Mouse (Mus musculus) testis, postnatal 10 days (tissue): ENCODE measurements around the gene Lemd1.

Source experiments
- DNase-seq: peaks from one replicate; pipeline ENCODE4 v3.0.0; 2021; ENCODE audit warnings: low spot score

Gene Lemd1

DNA sequence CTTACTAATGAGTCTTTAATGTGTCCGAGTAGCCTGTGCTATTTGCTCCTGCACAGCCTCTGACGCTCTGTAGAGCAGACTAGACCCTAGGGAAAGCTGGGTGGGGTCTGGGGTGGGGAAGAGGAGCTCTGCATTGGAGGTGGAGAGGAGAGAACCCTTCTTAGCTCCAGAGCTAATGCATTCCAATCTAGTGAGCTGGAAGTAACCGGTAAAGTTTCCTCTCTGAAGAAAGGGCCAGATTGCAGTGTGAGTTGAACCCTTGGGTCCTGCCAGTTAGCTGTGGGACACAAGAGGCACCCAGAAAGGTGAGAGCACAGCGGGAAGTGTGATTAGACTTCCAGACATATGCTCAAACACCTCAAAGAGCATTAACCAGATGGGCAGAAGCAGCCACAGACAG lies 100.5 kb downstream of the Lemd1 start:
- DNase-seq: no peak

DNA sequence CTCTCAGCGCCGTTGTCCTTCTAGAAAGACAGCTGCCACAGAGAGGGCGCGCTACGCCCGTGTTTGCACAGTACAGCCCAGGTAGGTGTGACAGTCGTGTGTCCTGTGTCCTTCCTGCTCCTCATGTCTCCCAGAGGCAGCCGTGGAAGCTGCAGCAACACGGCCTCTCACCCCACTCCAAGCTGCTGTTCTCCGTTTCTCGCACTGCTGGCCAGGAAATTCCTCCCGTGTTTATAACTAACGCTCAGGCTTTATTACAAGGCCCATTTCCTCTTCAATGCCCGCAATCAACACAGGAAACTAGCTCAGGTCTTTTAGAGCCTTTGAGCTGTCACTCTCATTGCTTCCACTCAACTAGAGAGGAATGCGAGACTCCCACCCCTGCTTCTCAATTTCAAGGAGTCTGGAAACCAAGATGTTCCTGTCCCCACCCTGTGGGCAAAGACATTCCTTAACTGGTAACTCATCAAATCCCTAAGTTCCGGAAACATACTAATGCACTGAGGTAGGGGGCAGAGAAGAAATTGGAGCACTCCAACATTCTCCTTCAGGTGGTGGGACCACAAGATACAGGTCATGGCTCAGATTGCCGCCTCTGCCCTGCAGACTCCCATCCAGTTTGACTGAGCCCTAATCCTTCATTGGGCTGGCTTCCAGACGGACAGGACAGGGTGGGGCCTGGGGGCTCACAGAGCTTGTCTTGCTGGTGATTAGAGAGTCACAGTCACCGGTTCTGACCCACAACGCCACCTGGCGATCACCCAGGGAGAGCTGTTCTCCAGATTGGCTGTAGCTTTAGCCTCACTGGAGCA lies 101.3 kb downstream of the Lemd1 start:
- DNase-seq: no peak

DNA sequence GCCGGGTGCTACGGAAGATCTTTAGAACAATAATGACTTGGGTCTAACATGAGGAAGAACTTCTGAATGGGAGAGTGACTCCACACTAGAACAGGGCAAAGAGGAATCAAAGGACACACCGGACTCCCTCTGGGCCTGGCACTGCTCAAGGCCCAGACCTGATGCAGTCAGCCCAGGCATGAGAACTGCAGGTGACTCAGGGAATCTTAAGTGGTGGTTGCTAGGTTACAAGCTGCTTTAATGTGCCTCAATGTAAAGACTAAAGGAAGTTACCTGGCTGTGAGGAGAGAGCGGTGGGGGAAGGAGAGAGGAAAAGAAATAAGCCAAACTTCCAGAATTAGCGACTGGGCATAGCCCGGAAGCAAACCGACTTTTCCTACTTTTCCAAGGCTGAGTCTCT lies 104.3 kb downstream of the Lemd1 start:
- no peak for DNase-seq

DNA sequence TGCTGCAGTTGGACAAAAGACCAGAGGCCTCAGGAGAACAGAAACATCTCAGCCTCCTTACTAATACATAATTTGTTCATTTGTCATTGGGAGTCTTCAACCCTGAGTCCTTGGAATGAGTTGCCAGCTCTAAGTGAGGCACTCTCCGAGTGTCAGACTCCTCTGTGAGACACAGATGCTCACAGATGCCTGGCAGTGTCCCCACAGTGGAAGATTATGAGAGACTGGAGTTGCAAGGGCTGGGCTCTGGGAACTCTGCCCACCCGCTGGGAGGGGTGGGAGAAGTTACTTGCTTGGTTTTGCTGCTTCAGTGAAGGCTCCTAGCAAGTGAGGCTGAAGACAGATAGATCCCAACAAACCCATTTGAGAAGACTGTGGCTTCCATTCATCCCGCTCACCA lies 104.8 kb downstream of the Lemd1 start:
- peak; percentile 69 for DNase-seq

DNA sequence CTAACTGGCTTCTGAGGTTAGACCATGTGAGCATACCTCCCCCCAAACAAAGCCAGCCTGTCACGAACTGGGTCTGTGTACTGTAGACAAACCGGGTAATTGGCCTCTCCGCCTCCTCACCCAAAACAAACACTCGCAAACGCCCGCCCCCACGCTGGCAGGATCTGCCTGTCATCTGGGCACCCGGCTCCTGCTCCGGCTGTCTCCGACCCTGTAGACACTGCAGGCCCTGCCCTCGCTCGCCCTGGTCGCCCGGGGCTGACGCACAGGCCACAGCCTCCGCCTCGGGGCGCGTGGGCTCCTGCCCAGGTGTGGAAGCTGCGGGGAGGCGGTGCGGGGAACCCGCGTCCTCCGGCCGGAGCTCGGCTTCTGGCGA lies 107.2 kb downstream of the Lemd1 start, which contains the start of gene Klhdc8a:
TSS of gene Klhdc8a (plus strand) at position 202 of the 376 bp plus-strand sequence.
- DNase-seq: peak; percentile 66

DNA sequence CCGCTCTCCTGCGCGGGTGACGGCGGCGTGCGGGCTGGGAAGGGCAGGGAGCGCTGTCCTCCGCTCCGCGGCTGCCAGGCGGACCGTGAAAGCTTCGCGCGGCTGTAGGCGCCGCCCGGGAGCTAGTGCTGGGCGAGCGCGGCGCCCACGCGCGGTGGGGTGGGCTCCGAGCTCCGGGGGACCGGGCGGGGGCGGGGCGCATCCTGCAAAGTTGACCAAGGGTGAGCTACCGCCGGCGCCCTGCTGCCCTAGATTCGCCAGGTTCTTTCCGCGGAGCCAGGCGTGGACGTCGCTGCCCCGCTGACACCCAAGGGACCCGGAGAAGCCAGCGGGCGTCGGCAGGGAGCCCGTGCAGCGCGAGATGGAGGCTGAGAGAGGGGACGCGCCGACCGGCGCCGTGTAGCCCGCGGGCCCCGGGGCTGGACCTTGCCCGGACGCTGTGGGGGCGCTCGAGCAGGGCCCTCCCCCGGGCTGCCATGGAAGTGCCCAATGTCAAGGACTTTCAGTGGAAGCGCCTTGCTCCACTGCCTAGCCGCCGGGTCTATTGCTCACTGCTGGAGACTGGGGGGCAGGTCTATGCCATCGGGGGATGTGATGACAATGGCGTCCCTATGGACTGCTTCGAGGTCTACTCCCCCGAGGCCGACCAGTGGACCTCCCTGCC lies 107.7 kb downstream of the Lemd1 start:
- peak; percentile 63 for DNase-seq

DNA sequence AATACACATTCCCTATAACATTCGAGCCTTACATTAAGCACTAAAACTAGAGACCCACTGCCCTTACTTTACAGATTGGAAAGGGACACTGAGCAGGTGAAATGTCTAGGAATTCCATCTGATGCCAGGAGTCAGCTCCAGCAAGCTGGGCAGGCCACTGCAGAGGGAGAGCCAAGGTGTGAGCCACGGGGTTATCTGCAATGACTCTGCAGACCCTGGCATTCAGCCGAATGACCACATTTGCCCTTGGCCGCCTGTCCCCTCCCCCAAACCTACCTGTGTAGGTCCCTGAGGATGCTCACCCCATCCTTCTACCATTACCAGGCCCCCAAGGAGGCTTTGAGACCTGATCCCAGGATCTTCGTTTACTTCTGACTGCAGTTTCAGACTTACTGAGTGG lies 108.5 kb downstream of the Lemd1 start:
- no peak for DNase-seq

DNA sequence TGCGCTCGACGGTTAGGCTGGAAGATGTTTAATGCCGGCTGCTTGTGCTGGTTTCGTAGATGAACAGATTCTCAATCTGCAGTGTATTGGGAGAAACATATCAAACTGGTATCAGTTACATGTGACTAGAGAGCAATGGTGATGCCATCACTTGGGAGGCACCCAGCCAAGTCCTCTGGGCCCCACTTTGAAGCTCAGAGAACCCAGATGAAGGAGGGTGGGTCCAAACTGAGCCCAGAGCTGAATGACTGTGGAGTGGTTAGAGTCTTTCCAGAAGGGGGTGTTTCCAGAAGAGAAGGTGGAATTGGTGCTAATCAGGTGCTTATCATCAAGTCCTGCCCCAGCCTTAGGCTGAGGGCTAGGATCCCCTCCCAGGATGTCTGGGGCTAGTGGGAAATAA lies 110.0 kb downstream of the Lemd1 start:
- no peak for DNase-seq

DNA sequence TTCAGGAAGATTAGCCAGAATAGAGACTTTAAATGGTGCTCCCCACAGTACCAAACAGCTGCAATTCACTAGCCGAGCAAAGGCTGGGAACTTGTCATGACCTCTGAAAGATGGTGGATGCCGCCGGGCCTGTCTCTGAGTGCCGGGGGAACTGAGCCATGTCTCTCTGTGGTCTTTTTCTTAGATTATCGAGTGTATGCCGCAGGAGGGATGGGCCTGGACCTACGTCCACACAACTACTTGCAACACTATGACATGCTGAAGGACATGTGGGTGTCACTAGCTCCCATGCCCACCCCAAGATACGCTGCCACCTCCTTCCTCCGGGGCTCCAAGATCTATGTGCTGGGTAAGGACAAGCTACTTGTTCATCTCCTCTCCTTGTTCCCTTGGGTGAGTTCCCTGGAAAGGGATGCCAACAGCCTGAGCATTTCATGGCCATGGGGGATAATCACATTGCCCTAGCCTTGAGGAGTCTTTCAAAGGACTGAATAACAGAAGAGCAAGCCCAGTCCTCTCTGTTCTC lies 111.2 kb downstream of the Lemd1 start:
- no peak for DNase-seq

DNA sequence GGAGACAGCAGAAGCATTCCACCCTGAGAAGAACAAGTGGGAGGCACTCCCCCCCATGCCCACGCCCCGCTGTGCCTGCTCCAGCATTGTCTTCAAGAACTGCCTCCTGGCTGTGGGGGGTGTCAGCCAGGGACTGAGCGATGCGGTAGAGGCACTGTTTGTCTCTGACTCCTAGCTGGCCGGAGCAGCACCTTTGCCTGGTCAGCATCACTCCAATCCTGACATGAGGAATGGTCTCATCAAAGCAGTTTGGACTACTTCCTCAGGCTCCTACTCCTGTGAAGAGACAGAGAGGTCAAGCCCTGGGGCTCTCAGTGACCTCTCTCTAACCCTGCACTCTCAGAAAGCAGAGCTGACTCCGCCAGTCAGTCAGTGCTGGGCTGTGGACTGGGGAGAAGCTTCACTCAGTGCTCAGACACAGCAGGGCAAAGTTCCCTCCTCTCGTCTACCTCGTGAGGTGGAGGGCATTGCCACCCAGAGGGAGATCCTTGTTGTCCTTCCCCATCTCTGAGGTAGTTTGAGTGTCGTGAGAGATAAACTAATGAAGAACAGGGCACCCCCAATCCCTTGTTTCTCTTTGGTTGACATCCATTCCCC lies 113.5 kb downstream of the Lemd1 start:
- no peak for DNase-seq

DNA sequence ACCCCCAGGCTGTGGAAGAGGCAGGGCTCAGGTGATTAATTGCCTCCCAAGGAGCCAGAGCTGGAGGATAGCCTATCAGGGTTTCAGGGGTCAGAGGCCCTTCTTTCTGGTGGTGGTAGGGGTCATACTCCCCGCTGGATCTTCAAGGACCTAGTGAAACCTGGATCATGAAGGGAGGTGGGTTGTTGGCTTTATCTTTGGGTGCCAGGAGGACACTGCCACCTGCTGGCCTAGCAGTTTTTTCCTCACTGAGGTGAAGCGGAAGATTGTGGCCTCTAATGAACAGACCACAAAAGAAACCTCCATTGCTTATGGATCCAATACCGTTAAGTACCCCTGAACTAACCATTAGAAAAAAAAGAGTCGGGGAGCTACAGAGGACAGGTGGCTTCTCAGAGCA lies 114.9 kb downstream of the Lemd1 start:
- DNase-seq: peak; percentile 82

DNA sequence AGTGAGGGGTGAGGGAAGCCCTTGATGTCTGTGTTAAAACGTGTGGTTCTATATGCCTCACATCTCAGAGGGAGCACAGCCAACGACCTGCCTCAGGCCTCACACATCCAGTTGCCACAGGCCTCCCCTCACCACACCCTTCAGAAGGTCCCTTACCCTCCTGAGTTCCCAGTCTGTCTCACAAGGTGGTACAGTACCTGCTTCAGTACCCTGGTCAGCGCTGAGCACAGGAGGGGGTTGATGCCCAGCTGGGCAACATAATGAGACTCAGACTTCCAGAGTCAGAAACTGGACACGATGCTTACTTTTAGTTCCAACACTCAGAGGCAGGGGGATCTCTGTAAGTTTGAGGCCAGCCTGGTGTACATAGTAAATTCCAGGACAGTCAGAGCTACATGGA lies 115.6 kb downstream of the Lemd1 start:
- DNase-seq: no peak

DNA sequence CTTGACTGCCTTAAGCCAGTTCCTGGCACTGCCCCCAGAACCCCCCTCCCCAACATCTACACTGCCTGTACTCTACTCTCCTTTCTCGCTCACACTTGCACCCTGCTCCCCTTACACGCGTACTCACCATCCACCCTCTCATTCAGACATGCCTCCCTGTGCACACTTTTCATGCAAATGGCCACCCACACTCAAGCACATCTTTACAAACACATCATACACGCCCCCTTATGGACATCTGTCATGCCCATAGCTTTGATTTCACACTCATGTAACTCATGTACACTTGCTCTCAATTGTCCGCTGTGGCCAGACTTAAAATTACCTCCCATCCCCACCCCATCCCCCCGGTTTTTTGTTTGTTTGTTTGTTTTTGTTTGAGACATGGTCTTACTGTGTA lies 116.7 kb downstream of the Lemd1 start:
- no peak for DNase-seq

DNA sequence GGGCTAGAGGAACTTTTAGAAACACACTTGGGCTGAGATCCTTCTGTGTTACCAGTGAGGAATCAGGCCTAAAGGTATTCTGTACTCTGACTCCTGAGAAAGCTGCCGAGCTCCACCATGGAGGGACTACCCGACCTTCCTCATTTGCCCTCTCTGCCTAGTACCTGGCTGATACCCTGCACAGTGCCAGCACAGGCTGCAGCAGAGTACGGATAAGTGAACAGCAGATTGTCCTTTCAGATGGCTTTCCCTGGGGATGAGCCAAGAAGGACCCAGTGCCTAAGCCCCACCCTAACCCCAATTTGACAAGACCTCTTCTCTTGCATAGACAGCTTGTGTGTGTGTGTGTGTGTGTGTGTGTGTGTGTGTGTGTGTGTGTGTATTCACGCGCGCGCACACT lies 117.4 kb downstream of the Lemd1 start:
- no peak for DNase-seq
